Mouse (Mus musculus) lung, postnatal 10 days (tissue): ENCODE results near the gene Vmn1r71.
"Not testable (repeated sequence)": the region's sequence is repeated elsewhere in the genome, so short reads cannot be mapped to it uniquely, and the experiment has no call there.

Source experiments
- DNase-seq: peaks from one replicate; pipeline ENCODE4 v3.0.0; 2021

The Vmn1r71 gene

DNA sequence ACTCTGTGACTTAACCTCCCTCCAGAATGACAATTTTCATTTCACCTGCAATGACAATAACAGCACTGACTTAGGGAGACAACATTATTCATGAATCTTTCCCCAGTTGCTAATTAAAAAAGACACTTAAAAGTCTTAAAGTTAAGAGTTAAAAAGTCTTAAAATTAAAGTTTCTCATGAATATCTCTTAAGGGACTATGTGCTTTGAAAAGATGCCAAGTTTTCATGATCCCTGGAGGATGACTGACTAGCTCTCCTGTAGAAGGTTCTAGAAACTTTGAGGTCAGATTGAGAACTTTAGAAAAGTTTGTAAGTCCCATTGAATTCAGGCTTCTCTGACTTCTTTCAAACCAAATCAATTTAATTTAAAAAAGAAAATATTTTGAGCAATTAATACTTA is at the start of gene Vmn1r71:
Gene Vmn1r71, minus strand, starts transcription at position 101 of the 400 bp plus-strand sequence.
- no peak for DNase-seq

DNA sequence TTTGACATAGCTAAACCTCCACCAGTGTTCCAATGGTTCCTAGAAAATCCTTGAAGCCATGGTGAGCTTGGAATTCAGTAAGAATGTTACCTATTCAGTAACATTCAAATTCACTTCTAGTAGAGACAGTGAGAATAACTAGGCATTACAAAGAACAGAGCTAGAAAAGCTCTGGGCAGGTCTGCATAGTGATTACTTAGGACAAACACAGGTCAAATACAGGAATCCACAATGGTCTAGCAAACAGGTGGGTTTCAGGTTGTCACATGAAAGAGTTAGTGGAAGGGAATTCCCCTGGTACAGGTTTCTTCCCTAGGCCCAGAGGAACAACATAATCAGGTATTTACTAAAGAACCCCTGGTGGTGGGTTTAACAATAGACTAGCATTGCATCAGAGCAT is 3.4 kb upstream of the Vmn1r71 start:
- DNase-seq = not testable (repeated sequence)
